Mouse (Mus musculus) stomach, postnatal 0 days (tissue): ENCODE measurements around the gene Vps9d1.

Experiments used
- CTCF ChIP-seq: IDR thresholded peaks from 2 replicates; pipeline ENCODE4 v1.5.1; 2016; ENCODE audit warnings: antibody characterized with exemption, low read depth, mild to moderate bottlenecking, moderate library complexity
- EP300 ChIP-seq: optimal IDR thresholded peaks from 2 replicates; pipeline ENCODE3; 2016; ENCODE audit warnings: antibody characterized with exemption

GRCm38 (mm10) chr8:123224278-123225266, 29.6 kb downstream of the Vps9d1 start, which contains the start of gene Cdk10:
- TF ChIP-seq CTCF (peak; percentile 32; the same call in 1 of the 2 replicates), EP300 (no peak)
